Mouse (Mus musculus) neural tube, embryonic 14.5 days (tissue): ENCODE results near the gene Pias4. TPM values are rescaled to one million over a fixed set of nuclear protein-coding genes. Genes with fewer than 3 reads are reported as not detected.

ENCODE experiments used
- ATAC-seq: fragments of 200-750 bp; cut with Nextera tagmentation; 2 replicates; pipeline ENCODE4 v1.8.0; 2017; ENCODE audit warnings: low read depth, mild to moderate bottlenecking, moderate TSS enrichment, moderate library complexity
- H3K27ac ChIP-seq: fragments of 300-500 bp; sonication (generic); 2 replicates; pipeline ENCODE4 v1.5.1; 2014; ENCODE audit warnings: low read depth, mild to moderate bottlenecking, control low read depth, low read length, moderate library complexity, mixed read lengths
- H3K27me3 ChIP-seq: fragments of 300-500 bp; sonication (generic); 2 replicates; pipeline ENCODE4 v1.6.1; 2014; ENCODE audit warnings: low read length; ENCODE audit not compliant: control insufficient read depth, insufficient read depth
- H3K36me3 ChIP-seq: fragments of 300-500 bp; sonication (generic); 2 replicates; pipeline ENCODE4 v1.6.1; 2014; ENCODE audit warnings: low read length, mixed read lengths; ENCODE audit not compliant: control insufficient read depth, insufficient read depth
- H3K4me1 ChIP-seq: fragments of 300-500 bp; sonication (generic); 2 replicates; pipeline ENCODE4 v1.6.1; 2014; ENCODE audit warnings: low read length; ENCODE audit not compliant: control insufficient read depth, insufficient read depth
- H3K4me2 ChIP-seq: fragments of 300-500 bp; sonication (generic); 2 replicates; pipeline ENCODE4 v1.6.1; 2014; ENCODE audit warnings: mild to moderate bottlenecking, low read depth, low read length, control low read depth
- H3K4me3 ChIP-seq: fragments of 300-500 bp; sonication (generic); 2 replicates; pipeline ENCODE4 v1.5.1; 2014; ENCODE audit warnings: low read depth, low read length, control low read depth, mixed read lengths
- H3K9ac ChIP-seq: fragments of 300-500 bp; sonication (generic); replicated peaks from 2 replicates; pipeline ENCODE4 v1.6.1; 2014; ENCODE audit warnings: low read depth, mild to moderate bottlenecking, control low read depth, low read length, mixed read lengths
- H3K9me3 ChIP-seq: fragments of 300-500 bp; sonication (generic); 2 replicates; pipeline ENCODE4 v1.6.1; 2016; ENCODE audit warnings: low read length; ENCODE audit not compliant: control insufficient read depth
- WGBS: fragments of 180-500 bp; shearing (Covaris S2); extraction: QIAGEN DNeasy Blood & Tissue Kit; methylation state at CpG from one replicate; pipeline ENCODE4 v1.1.7; 2014; 5-methylcytosine and 5-hydroxymethylcytosine counted together
- polyA plus RNA-seq: library from polyadenylated mRNA; unstranded; fragments of >200 nt; fragmentation: Nextera tagmentation; extraction: Ambion mirVana; gene quantifications from 2 replicates; pipeline ENCODE4 v1.2.1, GENCODE M21; 2014

Pias4 gene
- polyA plus RNA-seq, 1 experiment from 2014 or later, result 48.4 TPM

GRCm38 (mm10) chr10:81138131-81138782 is 29.5 kb downstream of the Pias4 start:
- WGBS, result 0% methylated on average over 20 of the region's 24 CpGs

GRCm38 (mm10) chr10:81137252-81138130 is 30.2 kb downstream of the Pias4 start:
- peak overlapping the region; percentile 73 for H3K4me2 ChIP-seq
- peak overlapping the region; percentile 92 for H3K9ac ChIP-seq
- no peaks in the 10 kb centered on the region for H3K36me3 ChIP-seq
- peaks cover 43% of the 10 kb centered on the region for H3K4me1 ChIP-seq
- H3K27me3 ChIP-seq, result peaks cover 17% of the 10 kb centered on the region
- H3K9me3 ChIP-seq, result no peaks in the 10 kb centered on the region
- H3K27ac ChIP-seq, result peak overlapping the region; percentile 86
- H3K4me3 ChIP-seq, result peak overlapping the region; percentile 85
- WGBS, result under 1% methylated on average over 44 of the region's 89 CpGs
- peak; percentile 90 for ATAC-seq

More at GRCm38 (mm10) chr10:81138131-81138782, 29.5 kb downstream of the Pias4 start:
- Histone ChIP-seq H3K9ac (peak overlapping the region; percentile 88), H3K4me1 (peaks cover 47% of the 10 kb centered on the region), H3K36me3 (no peaks in the 10 kb centered on the region), H3K27ac (peak overlapping the region; percentile 86), H3K27me3 (peaks cover 12% of the 10 kb centered on the region), H3K4me2 (peak overlapping the region; percentile 73), H3K4me3 (peak overlapping the region; percentile 85), H3K9me3 (no peaks in the 10 kb centered on the region)
- ATAC-seq, result no peak

- 1% methylated on average over 42 of the region's 50 CpGs for WGBS
- H3K36me3 ChIP-seq, result no peaks in the 10 kb centered on the region
- H3K9me3 ChIP-seq, result no peaks in the 10 kb centered on the region
- H3K27ac ChIP-seq, result peak overlapping the region; percentile 97
- H3K4me2 ChIP-seq, result peak overlapping the region; percentile 99
- peaks cover 17% of the 10 kb centered on the region for H3K27me3 ChIP-seq
- peak overlapping the region; percentile 85 for H3K4me3 ChIP-seq
- peak; percentile 44 for ATAC-seq
- H3K4me1 ChIP-seq, result peaks cover 42% of the 10 kb centered on the region
- H3K9ac ChIP-seq, result peak overlapping the region; percentile 92
Measured at GRCm38 (mm10) chr10:81136706-81137231, 31.0 kb downstream of the Pias4 start.

- Histone ChIP-seq H3K4me2 (peak overlapping the region; percentile 99), H3K27me3 (peaks cover 17% of the 10 kb centered on the region), H3K4me3 (peak overlapping the region; percentile 85), H3K9ac (peak overlapping the region; percentile 92), H3K4me1 (peaks cover 38% of the 10 kb centered on the region), H3K36me3 (no peaks in the 10 kb centered on the region), H3K9me3 (no peaks in the 10 kb centered on the region), H3K27ac (peak overlapping the region; percentile 97)
- ATAC-seq, result peak; percentile 29; the same call in 1 of the 2 replicates
- under 1% methylated on average over 85 of the region's 86 CpGs for WGBS
Measured at GRCm38 (mm10) chr10:81135831-81136705, 31.7 kb downstream of the Pias4 start.

- peaks cover 17% of the 10 kb centered on the region for H3K27me3 ChIP-seq
Measured at GRCm38 (mm10) chr10:81134966-81135681, 32.6 kb downstream of the Pias4 start, which contains the start of gene Zbtb7a. Gene Zbtb7a (plus strand): TSS chr10:81135220.

GRCm38 (mm10) chr10:81134181-81134587 is 33.5 kb downstream of the Pias4 start:
- under 1% methylated on average over 16 of the region's 16 CpGs for WGBS
- Histone ChIP-seq H3K9me3 (no peaks in the 10 kb centered on the region), H3K36me3 (no peaks in the 10 kb centered on the region), H3K4me2 (no peak overlapping the region), H3K4me3 (no peak overlapping the region), H3K27me3 (peaks cover 17% of the 10 kb centered on the region), H3K27ac (no peak overlapping the region), H3K9ac (no peak overlapping the region), H3K4me1 (peaks cover 21% of the 10 kb centered on the region)
- ATAC-seq, result no peak

More at GRCm38 (mm10) chr10:81134966-81135681, 32.6 kb downstream of the Pias4 start, which contains the start of gene Zbtb7a:
- H3K4me3 ChIP-seq, result peak within 1 kb of the TSS; percentile 85
- ATAC-seq, result no peak
- H3K27ac ChIP-seq, result peak within 1 kb of the TSS; percentile 97
- no peaks in the 10 kb centered on the region for H3K9me3 ChIP-seq
- WGBS, result 3% methylated on average over 40 of the region's 41 CpGs
- H3K9ac ChIP-seq, result peak within 1 kb of the TSS; percentile 92
- no peaks in the 10 kb centered on the region for H3K36me3 ChIP-seq
- H3K4me1 ChIP-seq, result peaks cover 28% of the 10 kb centered on the region
- H3K4me2 ChIP-seq, result peak within 1 kb of the TSS; percentile 99

GRCm38 (mm10) chr10:81123500-81123899 is 44.2 kb downstream of the Pias4 start:
- no peaks in the 10 kb centered on the region for H3K27me3 ChIP-seq
- no peaks in the 10 kb centered on the region for H3K9me3 ChIP-seq
- H3K4me1 ChIP-seq, result no peaks in the 10 kb centered on the region
- no peak overlapping the region for H3K4me3 ChIP-seq
- no peak overlapping the region for H3K4me2 ChIP-seq
- H3K27ac ChIP-seq, result no peak overlapping the region
- H3K36me3 ChIP-seq, result peaks cover 53% of the 10 kb centered on the region
- WGBS, result 87% methylated on average over 11 of the region's 11 CpGs
- no peak overlapping the region for H3K9ac ChIP-seq
- no peak for ATAC-seq

- no peak for ATAC-seq
- H3K27me3 ChIP-seq, result no peaks in the 10 kb centered on the region
- no peaks in the 10 kb centered on the region for H3K4me1 ChIP-seq
- H3K4me3 ChIP-seq, result no peak overlapping the region
- no peaks in the 10 kb centered on the region for H3K9me3 ChIP-seq
- no peak overlapping the region for H3K9ac ChIP-seq
- 88% methylated on average over 2 of the region's 2 CpGs for WGBS
- no peak overlapping the region for H3K27ac ChIP-seq
- H3K36me3 ChIP-seq, result peaks cover 55% of the 10 kb centered on the region
- H3K4me2 ChIP-seq, result no peak overlapping the region
Measured at GRCm38 (mm10) chr10:81122889-81123288, 44.8 kb downstream of the Pias4 start.
